Mouse (Mus musculus) small intestine, adult 2 months (tissue): ENCODE results near the gene Gatm.

Source experiments
- CTCF ChIP-seq: fragments of 200-500 bp; IDR thresholded peaks from 2 replicates; pipeline ENCODE4 v1.5.1; 2012; ENCODE audit warnings: low read depth, mild to moderate bottlenecking, control low read depth, inconsistent platforms, low read length, moderate library complexity, mixed read lengths; ENCODE audit not compliant: insufficient replicate concordance, insufficient read length; ENCODE audit errors: extremely low read depth
- POLR2A ChIP-seq: fragments of 200-500 bp; IDR thresholded peaks from 2 replicates; pipeline ENCODE4 v1.6.1; 2012; ENCODE audit warnings: low read depth, mild to moderate bottlenecking, control low read depth, inconsistent platforms, low read length, moderate library complexity

DNA sequence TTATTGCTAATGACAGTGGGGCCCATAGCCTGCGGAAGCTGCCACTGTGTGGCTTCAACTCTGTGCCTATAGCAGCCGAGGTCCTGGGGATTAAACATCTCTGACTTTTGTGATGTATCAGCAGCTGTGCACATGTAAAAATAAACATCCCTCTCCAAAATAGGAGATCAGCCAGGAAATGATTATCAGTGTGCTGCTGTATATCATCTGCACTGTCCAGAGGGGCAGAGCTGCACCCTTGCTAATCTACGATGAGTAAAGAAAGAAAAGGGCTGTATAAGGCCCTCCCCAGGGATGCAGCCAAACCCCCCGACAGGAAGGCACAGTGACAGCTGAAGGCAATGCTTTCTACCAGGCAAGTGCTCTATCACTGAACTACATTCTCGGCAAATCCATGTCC, 34.8 kb downstream of the Gatm start:
- TF ChIP-seq CTCF: no peak
- TF ChIP-seq POLR2A: no peak
